Mouse (Mus musculus): Measurements from ENCODE around the gene Sphk1.
A peak's percentile ranks its signal among the peaks of the same experiment; 100 is the strongest.
"Not testable (repeated sequence)": the region's sequence is repeated elsewhere in the genome, so short reads cannot be mapped to it uniquely, and the experiment has no call there.

Sphk1 gene

GRCm38 (mm10) chr11:116530187-116531147 lies at the start of gene Sphk1:
Gene Sphk1 (plus strand): TSS chr11:116530925.
- peak; percentile 54 to 65 for DNase-seq

GRCm38 (mm10) chr11:116480975-116481374 lies 49.8 kb upstream of the Sphk1 start:
- DNase-seq = no peak

GRCm38 (mm10) chr11:116481776-116482175 lies 48.9 kb upstream of the Sphk1 start:
- no peak for DNase-seq

GRCm38 (mm10) chr11:116484261-116484660 lies 46.5 kb upstream of the Sphk1 start:
- peak in 1 of 2 experiments; percentile 53 for DNase-seq

GRCm38 (mm10) chr11:116488207-116488606 lies 42.5 kb upstream of the Sphk1 start:
- no peak for DNase-seq

GRCm38 (mm10) chr11:116488693-116489375 lies 41.9 kb upstream of the Sphk1 start:
- DNase-seq = peak in 1 of 2 experiments; percentile 47

- peak; percentile 33 to 67 for DNase-seq
Observed at GRCm38 (mm10) chr11:116489771-116490231, 40.9 kb upstream of the Sphk1 start.

GRCm38 (mm10) chr11:116490232-116491107 lies 40.3 kb upstream of the Sphk1 start:
- DNase-seq = peak; percentile 90 to 92

GRCm38 (mm10) chr11:116491338-116491737 lies 39.4 kb upstream of the Sphk1 start:
- no peak for DNase-seq

GRCm38 (mm10) chr11:116492507-116492906 lies 38.2 kb upstream of the Sphk1 start:
- not testable (repeated sequence) for DNase-seq

GRCm38 (mm10) chr11:116493191-116493590 lies 37.5 kb upstream of the Sphk1 start:
- DNase-seq = no peak

GRCm38 (mm10) chr11:116493795-116494252 lies 36.9 kb upstream of the Sphk1 start, which contains the start of gene Prpsap1:
Gene Prpsap1 (minus strand): TSS chr11:116494202.
- DNase-seq = peak; percentile 67 to 73

- DNase-seq = peak; percentile 73 to 85
Observed at GRCm38 (mm10) chr11:116494474-116495174, 36.1 kb upstream of the Sphk1 start.

- DNase-seq = no peak
Observed at GRCm38 (mm10) chr11:116497313-116497712, 33.4 kb upstream of the Sphk1 start.

GRCm38 (mm10) chr11:116498596-116498995 lies 32.1 kb upstream of the Sphk1 start:
- DNase-seq = no peak

- no peak for DNase-seq
Observed at GRCm38 (mm10) chr11:116499018-116499417, 31.7 kb upstream of the Sphk1 start.

GRCm38 (mm10) chr11:116501005-116501746 lies 29.5 kb upstream of the Sphk1 start:
- DNase-seq = peak in 1 of 2 experiments; percentile 35

GRCm38 (mm10) chr11:116504516-116504915 lies 26.2 kb upstream of the Sphk1 start:
- DNase-seq = no peak

- no peak for DNase-seq
Observed at GRCm38 (mm10) chr11:116505573-116505972, 25.2 kb upstream of the Sphk1 start.

- DNase-seq = no peak
Observed at GRCm38 (mm10) chr11:116506151-116506875, 24.4 kb upstream of the Sphk1 start.
